Mouse (Mus musculus): ENCODE data around the gene Fibcd1. TPM values are rescaled to one million over a fixed set of nuclear protein-coding genes. Genes with fewer than 3 reads are reported as not detected.

The Fibcd1 gene
- polyA plus RNA-seq, 1 experiment from 2014 or later, result 0.19 TPM

DNA sequence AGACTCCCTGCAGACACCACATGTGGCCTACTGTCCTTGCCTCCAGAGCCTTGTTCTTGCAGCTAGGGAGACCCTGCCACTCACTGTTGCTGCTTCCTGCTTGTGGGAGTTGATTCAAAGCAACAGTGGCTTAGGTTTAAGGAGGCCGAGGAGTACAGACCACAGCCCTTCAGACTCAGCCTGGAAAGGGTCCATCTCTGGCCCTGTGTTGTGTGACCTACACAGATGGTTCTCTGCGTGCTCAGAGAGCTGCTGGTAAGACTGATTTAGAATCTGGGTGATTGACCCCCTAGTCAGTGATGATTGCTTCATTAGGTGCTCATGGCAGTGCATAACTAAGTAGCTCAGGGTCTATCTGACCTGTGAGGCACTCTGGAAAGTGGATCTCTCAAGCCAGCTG is 56.6 kb downstream of the Fibcd1 start:
- H3K27me3 ChIP-seq (ENCODE audit: control insufficient read depth, insufficient read depth, low read length), result no peaks in the 10 kb centered on the region
- 95% methylated on average over 2 of the region's 2 CpGs for WGBS
- no peaks in the 10 kb centered on the region for H3K9me3 ChIP-seq (replicated peaks; ENCODE audit: control insufficient read depth, low read length)
- no peak overlapping the region for H3K4me2 ChIP-seq (ENCODE audit: low read depth, low read length)
- H3K4me1 ChIP-seq (ENCODE audit: control insufficient read depth, insufficient read depth, low read length), result no peaks in the 10 kb centered on the region
- H3K9ac ChIP-seq (ENCODE audit: low read length), result no peak overlapping the region
- no peak overlapping the region for H3K27ac ChIP-seq (ENCODE audit: low read length)
- peaks cover 21% of the 10 kb centered on the region for H3K36me3 ChIP-seq (ENCODE audit: control insufficient read depth, insufficient read depth, low read length)
- no peak for ATAC-seq (ENCODE audit: insufficient read depth, low FRiP score)
- no peak overlapping the region for H3K4me3 ChIP-seq (replicated peaks; ENCODE audit: low read length)

DNA sequence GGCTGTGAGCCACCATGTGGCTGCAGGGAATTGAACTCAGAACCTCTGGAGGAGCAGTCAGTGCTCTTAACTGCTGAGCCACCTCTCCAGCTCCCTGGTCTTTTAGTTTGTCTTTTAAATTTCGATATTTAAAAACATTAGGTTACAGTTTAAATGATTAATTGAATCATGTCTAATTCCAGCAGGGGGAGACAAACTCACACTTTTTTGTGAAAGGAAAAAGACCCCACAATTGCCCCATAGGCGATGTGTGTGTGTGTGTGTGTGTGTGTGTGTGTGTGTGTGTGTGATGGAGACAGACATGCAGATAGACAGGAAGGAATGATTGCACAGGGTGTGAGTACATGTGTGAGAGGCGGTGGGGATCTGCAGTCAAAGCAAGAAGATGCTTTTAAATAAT is 57.6 kb downstream of the Fibcd1 start:
- H3K9ac ChIP-seq (ENCODE audit: low read length), result no peak overlapping the region
- H3K27me3 ChIP-seq (ENCODE audit: control insufficient read depth, insufficient read depth, low read length), result no peaks in the 10 kb centered on the region
- ATAC-seq (ENCODE audit: insufficient read depth, low FRiP score), result no peak
- H3K4me3 ChIP-seq (replicated peaks; ENCODE audit: low read length), result no peak overlapping the region
- no peaks in the 10 kb centered on the region for H3K4me1 ChIP-seq (ENCODE audit: control insufficient read depth, insufficient read depth, low read length)
- H3K4me2 ChIP-seq (ENCODE audit: low read depth, low read length), result no peak overlapping the region
- peaks cover 24% of the 10 kb centered on the region for H3K36me3 ChIP-seq (ENCODE audit: control insufficient read depth, insufficient read depth, low read length)
- WGBS, result 69% methylated on average over 3 of the region's 3 CpGs
- no peaks in the 10 kb centered on the region for H3K9me3 ChIP-seq (replicated peaks; ENCODE audit: control insufficient read depth, low read length)
- no peak overlapping the region for H3K27ac ChIP-seq (ENCODE audit: low read length)

DNA sequence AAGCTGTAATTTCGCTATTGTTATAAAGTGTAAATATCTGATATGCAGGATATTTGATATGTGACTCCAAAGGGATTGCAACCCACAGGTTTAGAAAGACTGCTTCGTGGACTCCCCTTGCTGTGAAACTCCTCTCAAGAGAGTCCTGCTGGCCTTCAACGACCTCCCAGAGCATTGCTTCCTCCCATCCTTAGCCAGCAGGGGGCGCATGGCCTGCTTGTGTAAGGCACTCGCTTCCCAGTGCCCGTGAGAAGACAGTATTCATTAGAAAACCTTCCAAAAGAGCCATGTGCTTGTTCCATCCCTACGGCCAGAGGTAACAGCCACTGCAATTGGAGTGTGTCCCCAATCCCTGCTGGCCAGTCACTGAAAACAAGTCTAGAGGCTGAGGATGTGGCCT is 58.8 kb downstream of the Fibcd1 start:
- Histone ChIP-seq H3K9ac (ENCODE audit: low read length) (no peak overlapping the region), H3K27ac (ENCODE audit: low read length) (no peak overlapping the region), H3K4me3 (replicated peaks; ENCODE audit: low read length) (no peak overlapping the region), H3K4me2 (ENCODE audit: low read depth, low read length) (no peak overlapping the region), H3K27me3 (ENCODE audit: control insufficient read depth, insufficient read depth, low read length) (no peaks in the 10 kb centered on the region), H3K36me3 (ENCODE audit: control insufficient read depth, insufficient read depth, low read length) (peaks cover 24% of the 10 kb centered on the region), H3K9me3 (replicated peaks; ENCODE audit: control insufficient read depth, low read length) (no peaks in the 10 kb centered on the region), H3K4me1 (ENCODE audit: control insufficient read depth, insufficient read depth, low read length) (no peaks in the 10 kb centered on the region)
- WGBS, result 20% methylated on average over 7 of the region's 7 CpGs
- no peak for ATAC-seq (ENCODE audit: insufficient read depth, low FRiP score)

DNA sequence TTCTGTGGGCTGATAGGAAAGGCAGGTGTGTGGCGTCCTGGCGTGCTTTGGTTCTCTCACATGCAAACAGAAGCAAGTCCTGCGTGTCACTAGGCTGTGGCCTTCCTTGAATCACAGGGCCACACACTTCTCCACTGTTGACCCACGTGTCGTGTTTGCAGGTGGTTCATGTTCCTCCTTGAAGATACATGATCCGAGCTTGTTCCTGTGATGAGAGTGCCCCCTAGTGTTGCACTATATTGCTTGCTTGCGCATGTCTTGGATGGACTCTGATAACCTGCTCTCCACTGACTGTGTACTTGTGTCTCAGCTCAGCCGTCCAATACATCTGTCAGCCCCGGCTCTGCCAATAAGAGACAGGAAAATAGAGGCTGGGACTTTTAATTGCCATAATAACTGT is 60.7 kb downstream of the Fibcd1 start:
- peak; percentile 69; the same call in 1 of the 2 replicates for ATAC-seq (ENCODE audit: insufficient read depth, low FRiP score)

DNA sequence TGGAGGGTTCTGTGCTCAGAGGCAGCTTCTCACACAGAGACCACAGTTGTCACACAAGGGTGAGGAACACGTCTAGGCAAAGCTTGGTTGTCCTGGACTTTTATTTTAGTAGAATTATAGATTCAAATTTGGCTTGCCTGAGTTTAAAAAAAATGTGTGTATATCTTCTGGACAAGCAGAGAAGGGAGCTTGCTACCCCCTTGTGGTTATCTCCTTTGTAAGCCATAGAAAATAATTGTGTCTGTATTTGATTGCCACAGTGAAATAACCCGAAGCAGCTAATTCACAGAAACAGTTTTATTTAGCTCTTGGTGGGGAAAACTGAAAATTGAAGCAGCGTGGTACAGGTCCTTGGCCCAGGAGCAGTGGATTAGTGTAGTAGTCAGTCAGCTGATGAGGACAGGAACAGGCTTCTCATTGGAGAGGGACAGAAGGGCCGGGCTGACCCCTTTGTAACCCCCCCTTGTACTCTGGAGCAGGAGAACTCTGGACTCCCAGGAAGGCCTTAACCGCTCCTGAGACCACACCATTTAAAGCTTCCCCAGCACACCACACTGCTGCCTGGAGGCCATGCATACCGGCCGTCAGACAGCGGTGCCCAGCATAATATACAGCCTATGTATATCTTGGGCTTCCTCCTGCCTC is 62.7 kb downstream of the Fibcd1 start:
- ATAC-seq (ENCODE audit: insufficient read depth, low FRiP score), result no peak
- Histone ChIP-seq H3K4me1 (ENCODE audit: control insufficient read depth, insufficient read depth, low read length) (no peaks in the 10 kb centered on the region), H3K9me3 (replicated peaks; ENCODE audit: control insufficient read depth, low read length) (no peaks in the 10 kb centered on the region), H3K36me3 (ENCODE audit: control insufficient read depth, insufficient read depth, low read length) (peaks cover 35% of the 10 kb centered on the region), H3K27ac (ENCODE audit: low read length) (no peak overlapping the region), H3K4me2 (ENCODE audit: low read depth, low read length) (no peak overlapping the region), H3K9ac (ENCODE audit: low read length) (no peak overlapping the region), H3K4me3 (replicated peaks; ENCODE audit: low read length) (no peak overlapping the region), H3K27me3 (ENCODE audit: control insufficient read depth, insufficient read depth, low read length) (no peaks in the 10 kb centered on the region)
- WGBS, result 71% methylated on average over 8 of the region's 8 CpGs

More for the DNA sequence above, 60.7 kb downstream of the Fibcd1 start:
- Histone ChIP-seq H3K4me3 (replicated peaks; ENCODE audit: low read length) (no peak overlapping the region), H3K27ac (ENCODE audit: low read length) (no peak overlapping the region), H3K4me1 (ENCODE audit: control insufficient read depth, insufficient read depth, low read length) (no peaks in the 10 kb centered on the region), H3K36me3 (ENCODE audit: control insufficient read depth, insufficient read depth, low read length) (peaks cover 18% of the 10 kb centered on the region), H3K9me3 (replicated peaks; ENCODE audit: control insufficient read depth, low read length) (no peaks in the 10 kb centered on the region), H3K4me2 (ENCODE audit: low read depth, low read length) (no peak overlapping the region), H3K27me3 (ENCODE audit: control insufficient read depth, insufficient read depth, low read length) (no peaks in the 10 kb centered on the region), H3K9ac (ENCODE audit: low read length) (no peak overlapping the region)
- WGBS, result 29% methylated on average over 9 of the region's 9 CpGs

DNA sequence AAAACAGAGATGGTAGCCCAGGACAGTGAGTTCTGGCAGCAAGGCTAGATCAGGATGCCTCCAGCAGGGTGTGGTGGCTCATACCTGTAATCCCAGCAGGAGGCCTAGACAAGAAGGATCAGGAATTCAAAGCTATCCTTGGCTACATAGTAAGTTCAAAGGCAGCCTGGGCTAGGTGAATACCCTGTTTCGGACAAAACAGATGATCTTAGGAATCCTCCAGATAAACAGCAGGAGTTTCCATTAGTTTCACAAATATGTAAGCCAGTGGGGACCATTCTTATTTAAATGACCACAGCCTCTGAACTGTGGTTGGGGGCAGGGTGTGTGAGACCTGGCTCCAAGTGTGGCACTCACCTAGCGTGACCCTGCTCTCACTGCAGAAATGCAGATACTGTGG is 66.5 kb downstream of the Fibcd1 start:
- peaks cover 22% of the 10 kb centered on the region for H3K36me3 ChIP-seq (ENCODE audit: control insufficient read depth, insufficient read depth, low read length)
- H3K4me2 ChIP-seq (ENCODE audit: low read depth, low read length), result no peak overlapping the region
- no peaks in the 10 kb centered on the region for H3K4me1 ChIP-seq (ENCODE audit: control insufficient read depth, insufficient read depth, low read length)
- no peak overlapping the region for H3K4me3 ChIP-seq (replicated peaks; ENCODE audit: low read length)
- WGBS, result 83% methylated on average over 2 of the region's 2 CpGs
- no peaks in the 10 kb centered on the region for H3K9me3 ChIP-seq (replicated peaks; ENCODE audit: control insufficient read depth, low read length)
- ATAC-seq (ENCODE audit: insufficient read depth, low FRiP score), result no peak
- no peaks in the 10 kb centered on the region for H3K27me3 ChIP-seq (ENCODE audit: control insufficient read depth, insufficient read depth, low read length)
- no peak overlapping the region for H3K9ac ChIP-seq (ENCODE audit: low read length)
- H3K27ac ChIP-seq (ENCODE audit: low read length), result no peak overlapping the region

DNA sequence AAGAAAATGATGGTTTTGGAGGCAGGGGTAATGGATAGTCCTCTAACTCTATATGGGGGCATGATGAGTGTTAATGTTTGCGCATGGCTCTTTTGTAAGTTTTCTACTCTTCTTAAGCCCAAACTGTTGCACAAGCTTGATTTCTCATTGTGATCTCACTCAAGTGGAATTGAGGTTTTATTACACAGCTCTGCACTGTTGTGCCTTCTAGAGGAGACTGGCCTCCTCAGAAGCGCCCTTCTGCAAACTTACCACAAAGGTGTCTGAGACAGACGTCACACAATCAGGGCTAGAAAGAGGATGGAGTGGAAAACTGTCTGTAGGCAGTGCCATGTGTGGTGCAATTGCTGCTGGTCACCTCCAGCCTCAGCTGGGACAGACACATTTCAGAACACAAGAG is 69.3 kb downstream of the Fibcd1 start:
- Histone ChIP-seq H3K4me3 (replicated peaks; ENCODE audit: low read length) (no peak overlapping the region), H3K27me3 (ENCODE audit: control insufficient read depth, insufficient read depth, low read length) (no peaks in the 10 kb centered on the region), H3K27ac (ENCODE audit: low read length) (no peak overlapping the region), H3K4me2 (ENCODE audit: low read depth, low read length) (no peak overlapping the region), H3K36me3 (ENCODE audit: control insufficient read depth, insufficient read depth, low read length) (peaks cover 19% of the 10 kb centered on the region), H3K9me3 (replicated peaks; ENCODE audit: control insufficient read depth, low read length) (no peaks in the 10 kb centered on the region), H3K9ac (ENCODE audit: low read length) (no peak overlapping the region), H3K4me1 (ENCODE audit: control insufficient read depth, insufficient read depth, low read length) (peaks cover 17% of the 10 kb centered on the region)
- WGBS, result 95% methylated on average over 3 of the region's 3 CpGs
- no peak for ATAC-seq (ENCODE audit: insufficient read depth, low FRiP score)

DNA sequence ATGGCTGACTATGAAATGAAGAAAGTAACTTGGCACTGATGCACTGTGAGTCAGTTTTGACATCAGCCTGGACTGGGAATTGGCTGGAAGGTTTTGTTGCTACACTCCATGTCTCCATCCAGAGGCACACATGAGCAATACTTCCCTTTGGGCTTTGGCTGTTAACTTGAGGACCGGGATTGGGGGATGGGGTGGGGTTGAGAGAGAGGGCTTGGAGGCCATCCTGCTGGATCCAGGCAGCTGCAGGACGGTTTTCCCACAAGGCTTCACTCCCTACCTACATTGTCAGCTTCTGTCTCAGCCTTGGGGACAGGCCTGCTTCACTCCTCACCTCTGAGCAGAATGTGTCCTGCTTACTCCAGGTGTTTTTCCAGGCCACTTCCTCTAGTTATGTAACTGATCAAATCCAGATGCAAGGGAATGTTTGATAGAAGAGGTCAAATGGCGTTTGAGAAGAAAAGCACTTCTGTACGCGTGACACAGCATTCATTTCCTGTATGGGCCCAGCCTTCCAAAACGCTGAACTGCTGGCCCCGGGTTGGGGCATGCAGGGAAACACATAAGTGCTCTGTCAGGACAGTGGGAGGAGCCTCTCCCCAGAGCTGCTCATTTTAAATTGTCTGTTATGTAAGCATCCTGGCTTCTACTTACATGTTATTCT is 74.9 kb downstream of the Fibcd1 start:
- H3K27me3 ChIP-seq (ENCODE audit: control insufficient read depth, insufficient read depth, low read length), result no peaks in the 10 kb centered on the region
- H3K4me3 ChIP-seq (replicated peaks; ENCODE audit: low read length), result no peak overlapping the region
- peak overlapping the region; percentile 36 for H3K4me2 ChIP-seq (ENCODE audit: low read depth, low read length)
- H3K9me3 ChIP-seq (replicated peaks; ENCODE audit: control insufficient read depth, low read length), result no peaks in the 10 kb centered on the region
- WGBS, result 6% methylated on average over 7 of the region's 7 CpGs
- ATAC-seq (ENCODE audit: insufficient read depth, low FRiP score), result peak; percentile 78
- peak overlapping the region; percentile 31; the same call in 1 of the 2 replicates for H3K9ac ChIP-seq (ENCODE audit: low read length)
- H3K36me3 ChIP-seq (ENCODE audit: control insufficient read depth, insufficient read depth, low read length), result no peaks in the 10 kb centered on the region
- peak overlapping the region; percentile 92 for H3K27ac ChIP-seq (ENCODE audit: low read length)
- peaks cover 66% of the 10 kb centered on the region for H3K4me1 ChIP-seq (ENCODE audit: control insufficient read depth, insufficient read depth, low read length)

DNA sequence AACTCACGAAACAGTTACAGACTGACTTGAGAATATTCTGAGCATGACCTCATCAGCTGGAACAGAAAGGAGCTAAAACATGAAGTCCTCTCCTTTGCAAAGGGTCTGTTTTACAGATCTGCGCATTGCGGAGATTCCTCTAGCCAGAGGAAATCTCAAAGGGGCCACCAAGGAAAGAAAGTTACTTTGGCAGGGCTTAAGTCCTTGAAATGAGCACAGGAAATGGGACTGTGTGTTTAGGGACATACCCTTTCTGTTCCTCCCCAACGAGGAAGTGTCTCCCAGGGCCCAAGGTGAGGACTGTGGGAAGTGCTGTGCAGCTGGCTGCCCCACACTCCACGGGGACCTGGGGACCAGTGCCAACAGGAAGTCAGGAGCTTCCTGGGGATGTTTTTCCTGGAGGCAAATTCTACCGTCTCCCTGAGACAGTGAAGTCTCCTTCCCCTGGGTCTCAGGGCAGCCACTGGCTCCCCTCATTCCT is 76.1 kb downstream of the Fibcd1 start:
- ATAC-seq (ENCODE audit: insufficient read depth, low FRiP score), result peak; percentile 52; the same call in 1 of the 2 replicates
- peak overlapping the region; percentile 92 for H3K27ac ChIP-seq (ENCODE audit: low read length)
- H3K4me2 ChIP-seq (ENCODE audit: low read depth, low read length), result peak overlapping the region; percentile 36
- peaks cover 75% of the 10 kb centered on the region for H3K4me1 ChIP-seq (ENCODE audit: control insufficient read depth, insufficient read depth, low read length)
- H3K9ac ChIP-seq (ENCODE audit: low read length), result peak overlapping the region; percentile 65
- 13% methylated on average over 6 of the region's 6 CpGs for WGBS
- no peaks in the 10 kb centered on the region for H3K9me3 ChIP-seq (replicated peaks; ENCODE audit: control insufficient read depth, low read length)
- no peaks in the 10 kb centered on the region for H3K36me3 ChIP-seq (ENCODE audit: control insufficient read depth, insufficient read depth, low read length)
- no peaks in the 10 kb centered on the region for H3K27me3 ChIP-seq (ENCODE audit: control insufficient read depth, insufficient read depth, low read length)
- H3K4me3 ChIP-seq (replicated peaks; ENCODE audit: low read length), result 0 out of 2 replicates have a peak overlapping the region, but pooled peaks have one; percentile 10

All from stomach, embryonic 16.5 days (tissue).